Mouse (Mus musculus): ENCODE results near the gene Jarid2. TPM values are rescaled to one million over a fixed set of nuclear protein-coding genes. Genes with fewer than 3 reads are reported as not detected.
"Not testable (repeated sequence)": the region's sequence is repeated elsewhere in the genome, so short reads cannot be mapped to it uniquely, and the experiment has no call there.

The Jarid2 gene
- total and polyA plus RNA-seq, 3 experiments, result 7.3 to 24.5 (median 20.2) TPM

DNA sequence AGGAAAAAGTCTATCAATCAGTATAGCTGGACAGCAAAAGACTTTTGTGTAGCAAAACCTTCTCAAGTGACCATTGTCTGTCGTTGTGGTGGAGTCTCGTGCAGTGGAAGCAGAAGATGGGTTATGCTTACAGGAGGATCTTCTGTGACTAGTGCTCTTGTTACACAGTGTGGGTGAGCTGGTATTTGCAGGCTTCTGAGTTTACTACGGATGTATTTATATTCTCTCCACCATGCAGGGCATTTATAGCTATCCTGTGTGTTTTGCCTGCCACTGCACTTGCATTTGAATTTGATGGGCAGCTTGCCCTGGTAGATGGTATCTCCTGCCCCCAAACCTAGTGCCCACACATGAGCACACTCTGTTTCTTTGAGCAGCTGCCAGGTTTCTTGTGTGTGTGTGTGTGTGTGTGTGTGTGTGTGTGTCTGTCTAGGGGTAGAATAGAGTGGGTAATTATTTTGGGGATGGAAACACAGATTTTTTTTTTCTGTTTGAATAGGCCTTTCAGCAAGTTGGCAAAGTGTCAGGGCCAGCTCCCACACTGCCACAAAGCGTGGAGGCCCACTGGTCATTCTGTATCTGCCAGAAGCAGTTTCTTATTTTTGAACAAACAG, 138.9 kb downstream of the Jarid2 start:
- Histone ChIP-seq H3K9ac (ENCODE audit: low read depth, low read length) (no peak overlapping the region), H3K27ac (no peak overlapping the region), H3K27me3 (ENCODE audit: control insufficient read depth, insufficient read depth, low read length) (no peaks in the 10 kb centered on the region), H3K4me1 (ENCODE audit: control insufficient read depth, insufficient read depth, low read length) (peaks cover 3% of the 10 kb centered on the region), H3K4me3 (no peak overlapping the region), H3K79me2 (replicated peaks; ENCODE audit: control insufficient read depth, insufficient read depth, low read length) (peaks cover 5% of the 10 kb centered on the region), H3K36me3 (ENCODE audit: control insufficient read depth, insufficient read depth, low read length) (peaks cover 10% of the 10 kb centered on the region)
- 47% methylated on average over 4 of the region's 4 CpGs for WGBS
- DNase-seq, result no peak
- intact Hi-C loops (cut with DNase I), result no loop called here
- TF ChIP-seq EP300 (IDR thresholded peaks at IDR 0.05; ENCODE audit: insufficient read depth, low read depth, low read length) (no peak), POLR2A (IDR thresholded peaks at IDR 0.05; ENCODE audit: insufficient read depth, low read depth, low read length) (no peak), CTCF (IDR thresholded peaks at IDR 0.05) (no peak)

GRCm38 (mm10) chr13:44869418-44870119, 140.3 kb downstream of the Jarid2 start:
- DNase-seq, result peak; percentile 91 to 100
- 78% methylated on average over 47 of the region's 47 CpGs for WGBS
- H3K79me2 ChIP-seq (replicated peaks; ENCODE audit: control insufficient read depth, insufficient read depth, low read length); H3K4me1 ChIP-seq (ENCODE audit: control insufficient read depth, insufficient read depth, low read length); H3K27ac ChIP-seq; H3K9ac ChIP-seq (ENCODE audit: low read depth, low read length); H3K4me3 ChIP-seq; H3K27me3 ChIP-seq (ENCODE audit: control insufficient read depth, insufficient read depth, low read length); intact Hi-C loops (cut with DNase I): not testable (repeated sequence)
- H3K36me3 ChIP-seq (ENCODE audit: control insufficient read depth, insufficient read depth, low read length), result peaks cover 14% of the 10 kb centered on the region

- Histone ChIP-seq H3K4me1 (ENCODE audit: control insufficient read depth, insufficient read depth, low read length) (peaks cover 9% of the 10 kb centered on the region), H3K27ac (no peak overlapping the region), H3K79me2 (replicated peaks; ENCODE audit: control insufficient read depth, insufficient read depth, low read length) (peaks cover 8% of the 10 kb centered on the region), H3K4me3 (no peak overlapping the region), H3K9ac (ENCODE audit: low read depth, low read length) (no peak overlapping the region), H3K36me3 (ENCODE audit: control insufficient read depth, insufficient read depth, low read length) (peaks cover 32% of the 10 kb centered on the region), H3K27me3 (ENCODE audit: control insufficient read depth, insufficient read depth, low read length) (no peaks in the 10 kb centered on the region)
- 66% methylated on average over 2 of the region's 2 CpGs for WGBS
- no peak for DNase-seq
- no peak for TF ChIP-seq EP300 (IDR thresholded peaks at IDR 0.05; ENCODE audit: insufficient read depth, low read depth, low read length)
- no peak for TF ChIP-seq CTCF (IDR thresholded peaks at IDR 0.05)
- no peak for TF ChIP-seq POLR2A (IDR thresholded peaks at IDR 0.05; ENCODE audit: insufficient read depth, low read depth, low read length)
- intact Hi-C loops (cut with DNase I), result no loop called here
Measured at GRCm38 (mm10) chr13:44876799-44877198, 147.5 kb downstream of the Jarid2 start.

DNA sequence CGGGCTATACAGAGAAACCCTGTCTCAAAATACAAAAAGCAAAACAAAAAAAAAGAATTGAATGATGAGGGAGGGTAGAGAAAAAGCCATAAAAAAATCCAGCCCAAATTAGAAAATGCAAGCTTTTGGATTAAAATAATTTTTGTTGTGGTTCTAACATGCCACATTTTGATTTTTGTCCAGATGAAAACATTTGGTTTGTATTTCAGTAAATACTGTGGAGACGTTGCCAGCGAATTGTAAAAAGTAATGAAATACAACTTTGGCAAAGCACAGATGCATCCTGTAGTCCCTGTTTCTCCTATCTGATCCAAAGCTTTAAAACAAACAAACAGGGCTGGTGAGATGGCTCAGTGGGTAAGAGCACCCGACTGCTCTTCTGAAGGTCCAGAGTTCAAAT, 151.7 kb downstream of the Jarid2 start:
- DNase-seq, result no peak
- intact Hi-C loops (cut with DNase I), result no loop called here
- Histone ChIP-seq H3K36me3 (ENCODE audit: control insufficient read depth, insufficient read depth, low read length) (peaks cover 30% of the 10 kb centered on the region), H3K27me3 (ENCODE audit: control insufficient read depth, insufficient read depth, low read length) (no peaks in the 10 kb centered on the region), H3K27ac (no peak overlapping the region), H3K9ac (ENCODE audit: low read depth, low read length) (no peak overlapping the region), H3K4me3 (no peak overlapping the region), H3K4me1 (ENCODE audit: control insufficient read depth, insufficient read depth, low read length) (peaks cover 10% of the 10 kb centered on the region), H3K79me2 (replicated peaks; ENCODE audit: control insufficient read depth, insufficient read depth, low read length) (peaks cover 6% of the 10 kb centered on the region)
- TF ChIP-seq CTCF (IDR thresholded peaks at IDR 0.05), result no peak
- no peak for TF ChIP-seq EP300 (IDR thresholded peaks at IDR 0.05; ENCODE audit: insufficient read depth, low read depth, low read length)
- WGBS, result 80% methylated on average over 4 of the region's 4 CpGs

DNA sequence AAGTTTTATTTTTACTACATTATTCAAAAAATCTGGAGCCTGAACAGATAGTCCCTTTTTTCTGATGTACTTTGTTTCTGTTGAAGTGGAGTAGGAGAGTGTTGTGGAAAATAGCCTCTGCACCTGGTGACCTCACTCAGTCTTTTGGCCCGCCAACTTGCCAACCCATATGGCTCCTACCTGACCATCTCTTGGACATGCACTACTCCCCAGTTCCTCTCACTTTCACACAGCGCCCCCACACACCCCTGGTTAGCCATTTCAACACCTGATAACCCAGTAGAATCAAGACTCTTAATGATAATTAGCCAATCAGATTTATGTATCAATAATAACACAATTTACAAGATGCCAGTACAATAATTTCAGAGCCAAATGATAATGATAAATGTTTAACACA, 156.9 kb downstream of the Jarid2 start:
- H3K4me1 ChIP-seq (ENCODE audit: control insufficient read depth, insufficient read depth, low read length), result peaks cover 8% of the 10 kb centered on the region; the same call in 1 of the 2 replicates
- H3K36me3 ChIP-seq (ENCODE audit: control insufficient read depth, insufficient read depth, low read length), result peaks cover 16% of the 10 kb centered on the region
- no peak overlapping the region for H3K9ac ChIP-seq (ENCODE audit: low read depth, low read length)
- no peak for DNase-seq
- H3K27ac ChIP-seq, result no peak overlapping the region
- no peak overlapping the region for H3K4me3 ChIP-seq
- H3K27me3 ChIP-seq (ENCODE audit: control insufficient read depth, insufficient read depth, low read length), result no peaks in the 10 kb centered on the region
- WGBS, result 93% methylated on average over 2 of the region's 2 CpGs
- intact Hi-C loops (cut with DNase I), result loop anchor here (5.0 kb wide), 1 partner anchor 44 kb away; no protein-coding TSS in a partner anchor
- no peaks in the 10 kb centered on the region for H3K79me2 ChIP-seq (replicated peaks; ENCODE audit: control insufficient read depth, insufficient read depth, low read length)
- TF ChIP-seq CTCF (IDR thresholded peaks at IDR 0.05) (no peak), EP300 (IDR thresholded peaks at IDR 0.05; ENCODE audit: insufficient read depth, low read depth, low read length) (no peak), POLR2A (IDR thresholded peaks at IDR 0.05; ENCODE audit: insufficient read depth, low read depth, low read length) (no peak)

GRCm38 (mm10) chr13:44890612-44891011, 161.3 kb downstream of the Jarid2 start:
- 52% methylated on average over 2 of the region's 2 CpGs for WGBS
- Histone ChIP-seq H3K79me2 (replicated peaks; ENCODE audit: control insufficient read depth, insufficient read depth, low read length) (no peaks in the 10 kb centered on the region; the same call in 1 of the 2 replicates), H3K9ac (ENCODE audit: low read depth, low read length) (no peak overlapping the region), H3K27ac (no peak overlapping the region), H3K36me3 (ENCODE audit: control insufficient read depth, insufficient read depth, low read length) (peaks cover 11% of the 10 kb centered on the region), H3K4me1 (ENCODE audit: control insufficient read depth, insufficient read depth, low read length) (peaks cover 5% of the 10 kb centered on the region; the same call in 1 of the 2 replicates), H3K27me3 (ENCODE audit: control insufficient read depth, insufficient read depth, low read length) (no peaks in the 10 kb centered on the region), H3K4me3 (no peak overlapping the region)
- TF ChIP-seq CTCF (IDR thresholded peaks at IDR 0.05), result no peak
- TF ChIP-seq POLR2A (IDR thresholded peaks at IDR 0.05; ENCODE audit: insufficient read depth, low read depth, low read length), result no peak
- no peak for TF ChIP-seq EP300 (IDR thresholded peaks at IDR 0.05; ENCODE audit: insufficient read depth, low read depth, low read length)
- intact Hi-C loops (cut with DNase I), result no loop called here
- no peak for DNase-seq

All from heart, adult 2 months (tissue).